Mouse (Mus musculus): Measurements from ENCODE around the gene 1700014D04Rik. TPM values are rescaled to one million over a fixed set of nuclear protein-coding genes. Genes with fewer than 3 reads are reported as not detected.
A peak's percentile ranks its signal among the peaks of the same experiment; 100 is the strongest.
"Not testable (repeated sequence)": the region's sequence is repeated elsewhere in the genome, so short reads cannot be mapped to it uniquely, and the experiment has no call there.

Gene 1700014D04Rik
- polyA plus RNA-seq, 1 experiment from 2014 or later, result 0.21 TPM

DNA sequence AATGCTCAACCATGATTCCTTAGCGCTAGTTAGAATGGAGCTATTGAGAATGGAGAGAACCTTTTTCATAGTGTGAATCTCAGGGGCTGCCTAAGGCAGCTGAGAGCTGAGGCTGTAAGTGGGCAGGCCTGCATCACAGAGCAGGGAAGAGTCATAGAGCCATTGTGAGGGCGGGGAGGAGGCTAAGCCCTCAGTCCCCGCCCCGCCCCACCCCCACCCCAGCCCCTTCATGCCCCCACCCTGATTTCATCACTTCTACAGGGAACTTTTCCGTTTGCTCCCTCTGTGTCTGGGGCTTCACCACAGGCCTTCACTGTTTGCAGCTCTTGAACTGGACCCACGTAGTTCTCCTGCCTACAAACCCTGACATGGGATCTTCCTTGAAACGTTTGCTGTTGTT, 14.9 kb downstream of the 1700014D04Rik start, which contains the start of gene Spata31d1d:
TSS of gene Spata31d1d (minus strand) at position 101 of the 400 bp plus-strand sequence.
- WGBS, result 59% methylated on average over 4 of the region's 7 CpGs
- H3K27me3 ChIP-seq, result no peaks in the 10 kb centered on the region
- ATAC-seq (ENCODE audit: low FRiP score, low read depth), result no peak
- H3K9me3 ChIP-seq, result no peaks in the 10 kb centered on the region
- 0 out of 2 replicates have a peak, but pooled peaks cover under 1% of the 10 kb centered on the region for H3K4me1 ChIP-seq (replicated peaks)
- no peak within 1 kb of the TSS for H3K4me2 ChIP-seq
- H3K27ac ChIP-seq (replicated peaks), result no peak within 1 kb of the TSS
- no peak within 1 kb of the TSS for H3K4me3 ChIP-seq
- no peak within 1 kb of the TSS for H3K9ac ChIP-seq
- no peaks in the 10 kb centered on the region for H3K36me3 ChIP-seq

DNA sequence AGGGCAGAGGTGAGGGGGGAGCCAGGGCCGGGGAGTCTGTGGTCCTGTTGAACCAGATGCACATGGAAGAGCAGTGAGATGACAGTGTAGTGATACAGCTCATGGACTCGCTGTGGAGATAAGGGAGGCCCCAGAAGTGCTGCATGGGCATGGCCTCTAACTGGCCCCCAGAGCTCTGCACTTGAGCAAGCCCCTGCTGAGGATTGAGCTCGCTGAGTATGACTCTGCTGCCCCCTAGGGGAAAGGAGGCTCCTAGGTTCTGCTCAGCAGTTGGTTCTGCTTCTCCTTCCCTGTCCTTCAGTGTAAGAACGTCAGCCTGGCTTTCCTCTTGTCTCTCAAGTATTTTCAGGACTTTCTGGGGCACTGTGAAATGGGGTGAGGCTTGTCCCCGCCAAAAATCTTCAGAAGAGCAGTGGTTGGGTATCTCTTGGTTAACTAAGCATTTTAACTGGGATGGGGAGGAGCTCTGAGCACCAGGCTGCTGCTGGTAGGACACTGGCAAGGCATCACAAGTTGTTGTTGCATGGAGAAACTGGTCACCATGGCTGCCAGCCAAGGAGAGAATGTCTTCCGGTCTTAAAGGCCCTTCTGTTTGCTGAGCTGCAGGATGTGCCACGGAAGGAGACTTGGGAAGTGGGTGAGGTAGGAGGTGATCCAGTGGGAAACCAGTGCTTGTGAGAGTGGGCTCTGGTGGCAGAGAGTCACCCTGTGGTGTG, 18.0 kb downstream of the 1700014D04Rik start:
- H3K4me1 ChIP-seq (replicated peaks), result peaks cover 7% of the 10 kb centered on the region
- H3K4me3 ChIP-seq, result no peak overlapping the region
- H3K36me3 ChIP-seq, result no peaks in the 10 kb centered on the region
- H3K9me3 ChIP-seq, result no peaks in the 10 kb centered on the region
- ATAC-seq (ENCODE audit: low FRiP score, low read depth), result peak; percentile 85
- H3K9ac ChIP-seq, result no peak overlapping the region
- H3K27me3 ChIP-seq, result no peaks in the 10 kb centered on the region
- no peak overlapping the region for H3K4me2 ChIP-seq
- WGBS, result 30% methylated on average over 7 of the region's 7 CpGs
- no peak overlapping the region for H3K27ac ChIP-seq (replicated peaks)

DNA sequence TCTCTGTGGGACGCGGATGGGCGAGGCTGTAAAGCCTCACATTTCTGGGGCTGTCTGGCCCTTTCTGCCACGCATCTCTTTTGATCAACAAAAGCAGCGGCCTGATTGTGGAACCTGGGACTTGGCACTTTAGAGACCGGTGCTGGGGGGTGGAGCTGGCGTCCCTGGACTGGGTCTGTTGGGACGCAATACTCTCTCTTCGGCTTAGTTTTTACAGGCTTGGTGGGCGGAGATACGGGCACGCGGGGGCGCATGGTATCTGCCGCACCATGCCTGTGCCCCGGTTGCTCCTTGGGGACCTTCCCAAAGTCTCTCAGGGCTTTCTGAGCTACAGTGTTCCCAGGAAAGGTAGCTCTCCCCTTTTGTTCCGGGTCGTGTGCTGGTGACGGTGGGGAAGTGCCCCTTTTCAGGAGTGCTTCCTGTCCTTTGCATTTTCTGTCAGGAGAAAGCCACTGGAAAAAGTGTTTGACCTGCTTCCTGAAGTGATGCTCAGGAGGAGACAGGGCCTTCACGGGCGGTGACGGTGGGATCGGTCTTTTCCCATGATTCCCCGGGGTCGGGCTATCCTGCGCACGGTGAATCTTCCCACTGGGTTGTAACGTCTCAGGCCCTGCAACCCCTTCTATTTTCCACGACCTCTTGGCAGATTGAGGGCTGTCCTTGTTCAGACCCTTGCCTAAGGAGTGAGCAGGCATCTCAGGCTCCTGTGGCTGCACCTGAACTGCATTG, 20.2 kb downstream of the 1700014D04Rik start:
- Histone ChIP-seq H3K9ac (no peak overlapping the region), H3K4me3 (peak overlapping the region; percentile 11; the same call in 1 of the 2 replicates), H3K36me3 (no peaks in the 10 kb centered on the region), H3K27ac (replicated peaks) (no peak overlapping the region), H3K4me2 (peak overlapping the region; percentile 48), H3K4me1 (replicated peaks) (peaks cover 7% of the 10 kb centered on the region), H3K27me3 (no peaks in the 10 kb centered on the region), H3K9me3 (no peaks in the 10 kb centered on the region)
- WGBS, result 42% methylated on average over 29 of the region's 29 CpGs
- ATAC-seq (ENCODE audit: low FRiP score, low read depth), result no peak

DNA sequence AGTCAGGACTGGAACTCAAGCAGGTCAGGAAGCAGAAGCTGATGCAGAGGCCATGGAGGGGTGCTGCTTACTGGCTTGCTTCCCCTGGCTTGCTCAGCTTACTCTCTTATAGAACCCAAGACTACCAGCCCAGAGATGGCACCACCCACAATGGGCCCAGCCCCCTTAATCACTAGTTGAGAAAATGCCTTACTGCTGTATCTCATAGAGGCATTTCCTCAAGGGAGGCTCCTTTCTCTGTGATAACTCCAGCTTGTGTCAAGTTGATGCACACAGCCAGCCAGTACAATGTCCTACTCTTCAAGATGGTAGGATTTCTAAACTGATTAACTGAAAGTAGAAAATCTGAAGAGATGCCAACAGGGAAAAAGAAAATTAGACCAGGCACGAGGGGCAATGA, 24.5 kb downstream of the 1700014D04Rik start:
- ATAC-seq (ENCODE audit: low FRiP score, low read depth); H3K9me3 ChIP-seq; H3K27ac ChIP-seq (replicated peaks); H3K36me3 ChIP-seq; H3K9ac ChIP-seq; H3K4me2 ChIP-seq; H3K4me1 ChIP-seq (replicated peaks); H3K27me3 ChIP-seq; H3K4me3 ChIP-seq: not testable (repeated sequence)
- 93% methylated on average over 1 of the region's 1 CpGs for WGBS

DNA sequence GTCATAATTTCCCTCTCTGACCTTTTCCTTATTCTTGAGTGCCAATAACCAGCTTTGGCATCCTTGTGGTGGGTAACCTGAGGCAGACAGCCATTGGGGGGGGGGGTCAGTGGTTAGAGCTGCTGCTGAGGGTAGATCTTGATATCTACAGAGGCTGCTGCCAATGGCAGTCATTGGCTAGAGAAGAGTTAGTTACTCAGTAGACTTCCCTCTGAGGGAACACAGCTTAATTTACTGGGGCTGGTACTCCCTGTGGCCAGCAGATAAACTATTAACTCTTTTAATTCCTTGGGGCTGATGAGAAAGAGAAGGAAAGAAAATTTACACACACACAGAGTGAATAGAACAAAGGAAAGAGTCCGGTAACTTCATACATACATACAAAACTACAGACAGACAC, 27.1 kb downstream of the 1700014D04Rik start:
- no peak for ATAC-seq (ENCODE audit: low FRiP score, low read depth)
- no peaks in the 10 kb centered on the region for H3K27me3 ChIP-seq

GRCm38 (mm10) chr13:59718857-59719440, 27.6 kb downstream of the 1700014D04Rik start:
- H3K4me1 ChIP-seq (replicated peaks); H3K4me3 ChIP-seq; ATAC-seq (ENCODE audit: low FRiP score, low read depth); H3K27me3 ChIP-seq; H3K27ac ChIP-seq (replicated peaks); H3K36me3 ChIP-seq; H3K4me2 ChIP-seq; H3K9ac ChIP-seq; H3K9me3 ChIP-seq: not testable (repeated sequence)
- 36% methylated on average over 6 of the region's 6 CpGs for whole genome bisulfite sequencing

More for the DNA sequence above, 27.1 kb downstream of the 1700014D04Rik start:
- Histone ChIP-seq H3K9me3 (no peaks in the 10 kb centered on the region), H3K4me3 (no peak overlapping the region), H3K4me1 (replicated peaks) (no peaks in the 10 kb centered on the region; the same call in 1 of the 2 replicates), H3K27ac (replicated peaks) (no peak overlapping the region), H3K9ac (no peak overlapping the region), H3K4me2 (no peak overlapping the region), H3K36me3 (no peaks in the 10 kb centered on the region)
- 89% methylated on average over 1 of the region's 1 CpGs for WGBS

GRCm38 (mm10) chr13:59713710-59714109, 32.8 kb downstream of the 1700014D04Rik start:
- H3K27me3 ChIP-seq, result no peaks in the 10 kb centered on the region
- no peak overlapping the region for H3K9ac ChIP-seq
- WGBS, result 42% methylated on average over 3 of the region's 3 CpGs
- ATAC-seq (ENCODE audit: low FRiP score, low read depth), result no peak
- no peak overlapping the region for H3K27ac ChIP-seq (replicated peaks)
- H3K4me1 ChIP-seq (replicated peaks), result no peaks in the 10 kb centered on the region
- H3K4me2 ChIP-seq, result no peak overlapping the region
- no peaks in the 10 kb centered on the region for H3K36me3 ChIP-seq
- H3K9me3 ChIP-seq, result no peaks in the 10 kb centered on the region
- H3K4me3 ChIP-seq, result no peak overlapping the region

GRCm38 (mm10) chr13:59711984-59712383, 34.6 kb downstream of the 1700014D04Rik start, which contains the start of gene Spata31d1b:
Spata31d1b (plus strand) TSS chr13:59712284.
- H3K4me2 ChIP-seq; H3K9me3 ChIP-seq; H3K4me1 ChIP-seq (replicated peaks); H3K27me3 ChIP-seq; H3K36me3 ChIP-seq; H3K27ac ChIP-seq (replicated peaks); H3K4me3 ChIP-seq; H3K9ac ChIP-seq; ATAC-seq (ENCODE audit: low FRiP score, low read depth): not testable (repeated sequence)
- WGBS, result 65% methylated on average over 3 of the region's 3 CpGs

- no peak for ATAC-seq (ENCODE audit: low FRiP score, low read depth)
Observed at GRCm38 (mm10) chr13:59710230-59710629, 36.3 kb downstream of the 1700014D04Rik start, which contains the start of gene Spata31d1a. Spata31d1a (minus strand) TSS chr13:59710330.

DNA sequence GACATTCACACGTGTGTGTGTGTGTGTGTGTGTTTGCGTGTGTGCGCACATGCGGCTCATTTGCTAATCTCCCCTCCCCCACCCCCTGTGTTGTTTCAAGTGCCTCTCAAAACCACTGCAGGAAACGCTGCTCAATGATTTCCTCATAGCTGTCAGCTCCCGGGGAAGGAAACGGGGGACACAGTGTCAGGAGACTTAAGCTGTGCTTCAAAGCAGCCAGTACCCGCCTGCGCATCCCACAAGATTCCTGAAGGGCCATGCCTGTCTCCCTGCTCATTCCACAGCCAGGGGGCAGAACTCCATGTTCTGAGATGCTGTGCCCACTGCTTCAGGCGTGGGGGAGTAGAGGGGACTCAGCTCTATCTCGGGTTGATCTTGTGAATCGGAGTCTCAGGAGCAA, 42.0 kb downstream of the 1700014D04Rik start:
- Histone ChIP-seq H3K27ac (replicated peaks) (no peak overlapping the region), H3K9ac (no peak overlapping the region), H3K36me3 (no peaks in the 10 kb centered on the region), H3K27me3 (no peaks in the 10 kb centered on the region), H3K4me3 (no peak overlapping the region), H3K4me1 (replicated peaks) (no peaks in the 10 kb centered on the region), H3K9me3 (no peaks in the 10 kb centered on the region), H3K4me2 (no peak overlapping the region)
- no peak for ATAC-seq (ENCODE audit: low FRiP score, low read depth)
- WGBS, result 58% methylated on average over 12 of the region's 12 CpGs

More at GRCm38 (mm10) chr13:59710230-59710629, 36.3 kb downstream of the 1700014D04Rik start, which contains the start of gene Spata31d1a:
- Histone ChIP-seq H3K36me3 (no peaks in the 10 kb centered on the region), H3K9me3 (no peaks in the 10 kb centered on the region), H3K4me1 (replicated peaks) (no peaks in the 10 kb centered on the region), H3K9ac (no peak within 1 kb of the TSS), H3K27me3 (no peaks in the 10 kb centered on the region), H3K4me2 (no peak within 1 kb of the TSS), H3K4me3 (no peak within 1 kb of the TSS), H3K27ac (replicated peaks) (no peak within 1 kb of the TSS)
- WGBS, result 95% methylated on average over 15 of the region's 15 CpGs

DNA sequence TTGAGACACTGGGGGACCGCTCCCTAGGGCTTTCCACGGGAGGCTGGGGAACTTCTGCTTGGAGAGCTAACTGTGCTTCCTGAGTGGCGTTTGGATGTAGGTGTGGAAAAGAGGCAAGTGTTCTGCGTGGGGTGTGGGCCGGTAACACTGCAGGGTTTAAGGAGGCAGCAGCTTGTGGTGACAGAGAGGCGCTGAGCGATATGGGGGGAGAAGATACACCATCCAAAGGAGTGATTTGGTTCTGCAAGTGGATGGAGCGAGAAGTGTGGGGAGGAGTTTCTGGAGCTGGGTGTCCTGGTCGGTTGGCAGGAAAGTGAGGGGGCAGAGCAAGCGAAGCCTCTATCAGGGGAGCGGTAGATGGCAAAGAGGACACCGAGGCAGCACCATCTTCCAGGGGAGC, 43.0 kb downstream of the 1700014D04Rik start:
- no peak overlapping the region for H3K27ac ChIP-seq (replicated peaks)
- no peak overlapping the region for H3K4me3 ChIP-seq
- H3K27me3 ChIP-seq, result no peaks in the 10 kb centered on the region
- no peaks in the 10 kb centered on the region for H3K9me3 ChIP-seq
- WGBS, result 87% methylated on average over 12 of the region's 12 CpGs
- no peak overlapping the region for H3K4me2 ChIP-seq
- H3K36me3 ChIP-seq, result no peaks in the 10 kb centered on the region
- no peaks in the 10 kb centered on the region for H3K4me1 ChIP-seq (replicated peaks)
- no peak for ATAC-seq (ENCODE audit: low FRiP score, low read depth)
- H3K9ac ChIP-seq, result no peak overlapping the region

- not testable (repeated sequence) for H3K4me2 ChIP-seq; H3K36me3 ChIP-seq; ATAC-seq (ENCODE audit: low FRiP score, low read depth); H3K9ac ChIP-seq; H3K27me3 ChIP-seq; H3K27ac ChIP-seq (replicated peaks); H3K4me3 ChIP-seq; H3K9me3 ChIP-seq; H3K4me1 ChIP-seq (replicated peaks)
- 56% methylated on average over 1 of the region's 1 CpGs for WGBS
Observed at GRCm38 (mm10) chr13:59700137-59700536, 46.4 kb downstream of the 1700014D04Rik start.

Data from hindbrain, embryonic 15.5 days (tissue).